Mouse (Mus musculus): Measurements from ENCODE around the gene Phf5a. TPM values are rescaled to one million over a fixed set of nuclear protein-coding genes. Genes with fewer than 3 reads are reported as not detected.
A peak's percentile ranks its signal among the peaks of the same experiment; 100 is the strongest.
"Not testable (repeated sequence)": the region's sequence is repeated elsewhere in the genome, so short reads cannot be mapped to it uniquely, and the experiment has no call there.

The Phf5a gene
- polyA plus RNA-seq (2016; fragmentation: Nextera tagmentation; extraction: Ambion mirVana): 129 and 133 TPM in 2 replicates

DNA sequence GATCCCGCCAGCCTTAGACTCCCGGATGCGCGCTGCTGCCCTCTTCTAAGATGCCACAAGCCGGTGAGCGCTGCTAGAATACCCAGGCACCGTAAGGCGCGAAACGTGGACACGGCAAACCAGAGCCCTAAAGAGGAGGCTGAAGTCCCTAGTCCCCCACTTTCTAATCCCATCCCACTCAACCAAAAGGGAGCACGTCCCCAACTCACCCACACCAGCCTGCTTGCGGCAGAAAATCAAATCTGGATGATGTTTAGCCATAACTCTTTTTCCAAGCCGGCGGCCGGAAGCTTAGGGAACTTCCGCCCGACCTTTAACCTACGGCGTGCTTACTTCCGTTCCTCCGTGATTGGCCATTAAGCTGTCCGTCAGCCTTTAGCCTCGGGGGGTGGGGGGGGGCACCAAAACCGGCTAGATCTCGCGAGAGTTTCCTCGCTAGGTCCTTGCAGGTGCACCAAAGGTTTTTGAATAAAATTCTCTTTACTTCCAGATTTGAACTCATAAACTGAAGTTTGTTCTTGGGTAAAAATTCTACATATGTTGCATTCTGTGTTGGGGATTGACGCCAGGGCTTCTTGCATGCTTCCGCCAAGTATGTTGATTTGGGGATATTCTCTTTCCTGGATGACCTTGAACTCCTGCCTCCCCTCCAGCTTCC is at the start of gene Phf5a:
Phf5a (minus strand) TSS at position 308 of the 658 bp plus-strand sequence.
- H3K4me1 ChIP-seq: peaks cover 18% of the 10 kb centered on the region
- H3K4me3 ChIP-seq: peak within 1 kb of the TSS; percentile 95
- H3K9me3 ChIP-seq: no peaks in the 10 kb centered on the region
- ATAC-seq (ENCODE audit: low FRiP score, low read depth): peak; percentile 90
- H3K27me3 ChIP-seq: no peaks in the 10 kb centered on the region
- peaks cover 38% of the 10 kb centered on the region for H3K36me3 ChIP-seq
- WGBS: under 1% methylated on average over 30 of the region's 30 CpGs
- H3K27ac ChIP-seq (replicated peaks): peak within 1 kb of the TSS; percentile 96
- H3K9ac ChIP-seq (replicated peaks): peak within 1 kb of the TSS; percentile 84
- peak within 1 kb of the TSS; percentile 91 for H3K4me2 ChIP-seq (replicated peaks)

DNA sequence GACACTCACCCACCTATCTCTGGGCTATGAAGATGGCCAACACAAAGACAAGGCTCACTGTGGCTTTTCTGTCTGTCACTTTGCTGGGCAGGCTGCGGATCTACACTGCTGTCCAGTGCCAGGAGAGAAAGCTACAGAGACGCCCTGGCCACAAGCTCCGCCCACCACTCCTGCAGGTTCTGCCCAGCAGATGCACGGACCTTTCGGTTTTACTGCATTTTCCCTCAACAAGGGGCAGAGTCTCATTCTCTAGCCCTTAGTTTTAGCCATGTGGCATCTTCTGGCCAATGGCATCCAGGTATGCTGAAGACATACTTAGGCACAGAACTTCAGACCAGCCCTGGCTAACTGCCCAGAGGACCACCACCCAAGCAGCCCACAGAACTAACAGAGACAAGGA is 49.5 kb upstream of the Phf5a start:
- H3K9me3 ChIP-seq: no peaks in the 10 kb centered on the region
- no peaks in the 10 kb centered on the region for H3K27me3 ChIP-seq
- WGBS: 73% methylated on average over 5 of the region's 5 CpGs
- no peak overlapping the region for H3K4me2 ChIP-seq (replicated peaks)
- 0 out of 2 replicates have a peak overlapping the region, but pooled peaks have one; percentile 3 for H3K9ac ChIP-seq (replicated peaks)
- ATAC-seq (ENCODE audit: low FRiP score, low read depth): no peak
- peaks cover 20% of the 10 kb centered on the region for H3K4me1 ChIP-seq
- H3K27ac ChIP-seq (replicated peaks): no peak overlapping the region
- H3K4me3 ChIP-seq: no peak overlapping the region
- peaks cover 22% of the 10 kb centered on the region for H3K36me3 ChIP-seq

DNA sequence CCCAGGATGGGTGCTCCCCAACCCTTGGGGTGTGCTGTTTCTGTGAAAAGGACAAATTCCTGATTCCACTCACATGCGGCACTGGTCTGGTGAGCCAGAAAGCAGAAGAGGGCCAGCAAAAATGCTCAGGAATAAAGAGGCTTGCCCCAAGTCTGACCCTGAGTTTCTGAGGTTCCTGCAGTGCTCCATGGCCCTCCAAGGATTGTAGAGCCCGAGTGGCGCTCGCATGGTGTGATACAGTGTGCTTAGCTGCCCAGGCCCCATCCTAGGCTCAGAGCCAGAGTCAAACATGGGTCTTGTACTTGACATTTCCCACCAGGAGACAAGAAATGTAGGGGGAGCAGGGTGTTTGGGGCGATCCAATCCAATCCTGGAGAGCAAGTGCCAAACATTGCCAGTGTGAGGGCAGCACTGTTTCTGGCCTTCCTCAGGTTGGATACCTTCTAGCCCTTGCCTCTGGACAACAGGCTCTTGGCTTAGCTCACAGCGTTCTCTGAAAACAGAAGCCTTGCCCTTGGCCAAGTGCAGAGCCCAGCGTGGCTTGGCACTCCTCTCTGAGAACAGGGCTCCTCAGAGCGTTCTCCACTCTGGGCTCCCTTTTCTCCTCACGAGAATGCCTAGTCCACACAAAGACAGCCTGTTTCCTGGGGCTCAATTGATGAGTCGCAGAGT is 49.0 kb upstream of the Phf5a start:
- 88% methylated on average over 10 of the region's 10 CpGs for whole genome bisulfite sequencing
- no peak overlapping the region for H3K27ac ChIP-seq (replicated peaks)
- H3K9me3 ChIP-seq: no peaks in the 10 kb centered on the region
- peaks cover 28% of the 10 kb centered on the region for H3K36me3 ChIP-seq
- no peak overlapping the region for H3K4me3 ChIP-seq
- no peak for ATAC-seq (ENCODE audit: low FRiP score, low read depth)
- no peaks in the 10 kb centered on the region for H3K27me3 ChIP-seq
- peaks cover 19% of the 10 kb centered on the region for H3K4me1 ChIP-seq
- H3K4me2 ChIP-seq (replicated peaks): no peak overlapping the region
- no peak overlapping the region for H3K9ac ChIP-seq (replicated peaks)

DNA sequence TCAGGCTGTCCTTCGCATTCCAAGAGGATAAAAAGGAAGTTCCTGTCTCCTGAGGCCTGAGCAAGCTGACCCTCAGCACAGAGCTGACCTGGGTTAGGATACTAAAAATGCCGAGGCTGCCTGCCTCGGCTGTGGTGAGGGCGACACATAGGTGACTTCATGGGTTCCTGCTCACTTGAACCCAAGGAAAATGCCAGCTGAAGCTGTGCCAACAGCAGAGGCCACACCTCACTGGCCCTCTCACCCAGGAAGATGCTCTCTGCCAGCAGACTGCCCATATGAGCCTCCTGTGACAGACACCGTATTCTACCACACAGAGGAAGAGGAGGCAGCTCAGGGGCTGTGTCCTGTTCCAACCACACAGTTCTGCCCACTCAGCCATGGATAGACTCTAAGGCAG is 47.4 kb upstream of the Phf5a start:
- H3K9ac ChIP-seq (replicated peaks): no peak overlapping the region
- H3K36me3 ChIP-seq: peaks cover 42% of the 10 kb centered on the region
- no peak overlapping the region for H3K4me2 ChIP-seq (replicated peaks)
- H3K27me3 ChIP-seq: no peaks in the 10 kb centered on the region
- WGBS: 81% methylated on average over 5 of the region's 5 CpGs
- no peak overlapping the region for H3K4me3 ChIP-seq
- peaks cover 3% of the 10 kb centered on the region for H3K4me1 ChIP-seq
- H3K27ac ChIP-seq (replicated peaks): no peak overlapping the region
- no peaks in the 10 kb centered on the region for H3K9me3 ChIP-seq
- no peak for ATAC-seq (ENCODE audit: low FRiP score, low read depth)

DNA sequence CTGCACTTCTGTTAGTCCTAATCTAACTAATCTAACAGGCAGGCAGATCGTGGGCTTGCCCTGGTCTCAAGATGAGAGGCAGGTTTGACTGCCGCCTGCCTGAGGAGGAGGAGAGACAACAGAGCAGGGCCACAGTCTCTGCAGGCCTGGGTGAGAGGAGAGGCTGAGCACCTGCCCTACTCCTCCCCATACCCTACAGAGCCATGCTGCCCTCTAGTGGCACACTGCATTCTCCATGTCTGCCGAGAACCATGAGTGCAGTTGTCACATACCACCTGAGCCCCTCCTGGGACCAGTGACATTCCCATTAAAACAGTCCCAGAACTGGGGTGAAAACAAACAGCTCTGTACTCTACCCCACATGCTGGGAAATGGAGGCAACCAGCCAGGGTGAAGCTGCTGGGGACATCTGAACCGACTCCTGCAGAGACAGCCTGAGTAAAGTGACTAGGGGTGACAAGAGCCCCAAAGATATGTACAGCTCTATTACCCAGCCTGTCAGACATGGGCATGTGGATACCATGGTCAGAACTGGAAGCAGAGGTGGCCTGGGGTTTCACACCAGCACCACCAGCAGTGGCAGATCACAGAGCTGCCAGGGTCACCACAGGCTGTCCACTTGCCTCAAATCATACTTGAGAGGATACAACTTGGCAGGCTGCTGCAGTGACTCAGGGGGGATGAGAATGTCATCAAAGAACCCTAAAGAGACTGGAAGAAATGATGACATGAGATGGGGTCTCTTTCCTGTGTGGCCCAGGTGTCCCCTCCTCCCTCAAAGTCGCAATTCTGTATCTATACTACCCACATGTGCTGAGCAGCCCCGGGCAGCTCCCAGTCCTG is 46.1 kb upstream of the Phf5a start:
- H3K9me3 ChIP-seq: no peaks in the 10 kb centered on the region
- H3K9ac ChIP-seq (replicated peaks): no peak overlapping the region
- H3K4me2 ChIP-seq (replicated peaks): no peak overlapping the region
- H3K4me3 ChIP-seq: no peak overlapping the region
- no peak overlapping the region for H3K27ac ChIP-seq (replicated peaks)
- H3K36me3 ChIP-seq: peaks cover 52% of the 10 kb centered on the region
- H3K4me1 ChIP-seq: no peaks in the 10 kb centered on the region
- no peaks in the 10 kb centered on the region for H3K27me3 ChIP-seq
- ATAC-seq (ENCODE audit: low FRiP score, low read depth): no peak
- 56% methylated on average over 6 of the region's 6 CpGs for WGBS

DNA sequence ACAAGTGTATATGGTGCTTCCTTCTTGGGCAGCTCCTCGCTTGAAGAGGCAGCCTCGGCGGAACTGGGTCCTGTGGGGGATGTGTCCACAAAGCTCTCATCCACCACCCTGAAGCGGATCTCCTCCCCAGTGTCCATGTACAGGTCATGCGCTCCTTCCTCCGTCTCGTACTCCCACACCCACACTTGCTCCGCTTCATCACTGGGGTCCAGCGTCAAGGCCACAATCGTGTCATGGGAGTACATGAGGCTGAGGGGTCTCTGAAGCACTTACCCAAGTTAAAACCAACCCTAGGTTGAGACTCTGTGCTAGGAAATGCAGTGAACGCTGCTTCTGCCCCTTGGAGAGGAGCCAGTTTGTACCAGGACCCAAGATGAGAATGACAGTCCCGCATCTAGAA is 45.5 kb upstream of the Phf5a start:
- Histone ChIP-seq H3K4me2 (replicated peaks) (no peak overlapping the region), H3K4me3 (no peak overlapping the region), H3K27ac (replicated peaks) (no peak overlapping the region), H3K9ac (replicated peaks) (no peak overlapping the region), H3K4me1 (no peaks in the 10 kb centered on the region), H3K9me3 (no peaks in the 10 kb centered on the region), H3K27me3 (no peaks in the 10 kb centered on the region), H3K36me3 (peaks cover 54% of the 10 kb centered on the region)
- 91% methylated on average over 12 of the region's 12 CpGs for WGBS
- no peak for ATAC-seq (ENCODE audit: low FRiP score, low read depth)

DNA sequence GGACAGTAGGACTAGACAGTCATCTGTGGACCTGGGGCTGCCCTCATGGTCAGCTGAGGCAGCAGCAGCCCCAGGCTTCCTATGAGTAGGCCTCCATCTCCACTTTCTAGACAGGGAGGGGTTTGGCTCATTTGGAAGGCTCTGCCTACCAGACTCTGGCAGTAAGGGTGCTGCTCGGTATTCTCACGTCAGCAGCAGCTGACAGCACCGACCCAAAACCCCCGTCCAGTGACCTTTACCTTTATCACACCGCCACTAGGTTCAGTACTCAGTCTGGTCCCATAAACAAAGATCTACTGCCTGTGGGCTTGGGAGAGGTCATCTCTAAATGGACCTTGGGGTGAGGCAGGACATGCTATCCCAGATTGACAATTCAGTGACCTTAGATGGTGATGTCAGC is 44.0 kb upstream of the Phf5a start:
- H3K4me3 ChIP-seq: no peak overlapping the region
- no peak overlapping the region for H3K4me2 ChIP-seq (replicated peaks)
- H3K27ac ChIP-seq (replicated peaks): no peak overlapping the region
- H3K4me1 ChIP-seq: no peaks in the 10 kb centered on the region
- no peaks in the 10 kb centered on the region for H3K9me3 ChIP-seq
- 92% methylated on average over 5 of the region's 5 CpGs for WGBS
- H3K27me3 ChIP-seq: no peaks in the 10 kb centered on the region
- ATAC-seq (ENCODE audit: low FRiP score, low read depth): no peak
- H3K36me3 ChIP-seq: peaks cover 64% of the 10 kb centered on the region
- H3K9ac ChIP-seq (replicated peaks): no peak overlapping the region

DNA sequence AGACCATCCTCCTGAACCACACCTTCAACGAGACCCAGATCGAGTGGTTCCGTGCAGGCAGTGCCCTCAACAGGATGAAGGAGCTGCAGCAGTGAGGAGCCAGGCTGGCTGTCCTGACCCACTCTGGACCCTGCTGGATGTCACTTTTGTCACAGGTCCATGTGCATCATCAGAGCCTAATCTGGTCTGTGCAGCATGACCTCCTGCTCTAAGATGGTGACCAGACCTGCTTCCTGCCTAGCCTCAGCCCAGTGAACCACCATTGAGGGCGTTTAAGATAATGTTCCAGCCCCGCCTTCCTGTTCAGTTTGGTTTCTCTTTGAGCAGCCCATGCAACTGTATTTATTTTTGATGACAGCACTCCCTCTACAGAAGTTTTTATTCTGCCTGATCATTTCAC is 43.0 kb upstream of the Phf5a start:
- no peak overlapping the region for H3K4me2 ChIP-seq (replicated peaks)
- H3K4me3 ChIP-seq: no peak overlapping the region
- ATAC-seq (ENCODE audit: low FRiP score, low read depth): no peak
- no peak overlapping the region for H3K27ac ChIP-seq (replicated peaks)
- H3K9me3 ChIP-seq: no peaks in the 10 kb centered on the region
- WGBS: 92% methylated on average over 5 of the region's 5 CpGs
- H3K9ac ChIP-seq (replicated peaks): no peak overlapping the region
- no peaks in the 10 kb centered on the region for H3K4me1 ChIP-seq
- H3K36me3 ChIP-seq: peaks cover 74% of the 10 kb centered on the region
- H3K27me3 ChIP-seq: no peaks in the 10 kb centered on the region

DNA sequence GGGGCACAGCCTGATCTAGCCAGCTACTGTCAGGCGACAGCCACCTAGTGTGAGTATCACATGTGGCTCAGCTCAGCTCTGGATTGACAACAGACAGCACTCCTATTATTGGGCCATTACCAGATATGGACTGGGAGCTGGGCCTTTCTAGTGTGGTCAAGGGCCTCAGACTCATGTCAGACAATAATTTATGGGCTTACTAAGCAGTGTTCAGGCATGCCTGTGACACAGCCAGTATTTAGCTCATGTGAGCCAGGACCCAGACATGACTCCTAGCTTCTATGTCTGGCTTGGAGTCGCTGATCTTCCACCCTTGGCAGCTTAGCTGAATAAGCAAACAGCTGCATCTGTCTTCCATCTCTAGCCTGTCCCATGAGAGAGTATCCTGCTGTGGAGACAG is 40.8 kb upstream of the Phf5a start:
- 78% methylated on average over 2 of the region's 2 CpGs for WGBS
- ATAC-seq (ENCODE audit: low FRiP score, low read depth): no peak
- Histone ChIP-seq H3K4me3 (no peak overlapping the region), H3K9me3 (no peaks in the 10 kb centered on the region), H3K27me3 (no peaks in the 10 kb centered on the region), H3K4me2 (replicated peaks) (no peak overlapping the region), H3K4me1 (no peaks in the 10 kb centered on the region), H3K9ac (replicated peaks) (no peak overlapping the region), H3K27ac (replicated peaks) (no peak overlapping the region), H3K36me3 (peaks cover 92% of the 10 kb centered on the region)

DNA sequence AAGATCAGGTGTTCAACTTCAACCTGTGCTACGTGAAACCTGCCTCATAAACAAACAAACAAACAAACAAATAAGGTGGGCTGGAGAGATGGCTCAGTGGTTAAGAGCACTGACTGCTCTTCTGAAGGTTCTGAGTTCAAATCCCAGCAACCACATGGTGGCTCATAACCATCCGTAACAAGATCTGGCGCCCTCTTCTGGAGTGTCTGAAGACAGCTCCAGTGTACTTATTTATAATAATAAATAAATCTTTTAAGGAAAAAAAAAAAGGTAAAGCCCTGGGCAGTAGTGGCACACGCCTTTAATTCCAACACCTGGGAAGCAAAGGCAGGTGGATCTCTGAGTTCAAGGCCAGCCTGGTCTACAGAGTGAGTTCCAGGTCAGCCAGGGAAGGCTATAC is 37.1 kb upstream of the Phf5a start:
- H3K9ac ChIP-seq (replicated peaks); H3K4me2 ChIP-seq (replicated peaks); H3K27me3 ChIP-seq; ATAC-seq (ENCODE audit: low FRiP score, low read depth); H3K27ac ChIP-seq (replicated peaks); H3K9me3 ChIP-seq; H3K4me3 ChIP-seq; H3K4me1 ChIP-seq: not testable (repeated sequence)
- WGBS: 94% methylated on average over 4 of the region's 4 CpGs
- peaks cover 96% of the 10 kb centered on the region for H3K36me3 ChIP-seq

DNA sequence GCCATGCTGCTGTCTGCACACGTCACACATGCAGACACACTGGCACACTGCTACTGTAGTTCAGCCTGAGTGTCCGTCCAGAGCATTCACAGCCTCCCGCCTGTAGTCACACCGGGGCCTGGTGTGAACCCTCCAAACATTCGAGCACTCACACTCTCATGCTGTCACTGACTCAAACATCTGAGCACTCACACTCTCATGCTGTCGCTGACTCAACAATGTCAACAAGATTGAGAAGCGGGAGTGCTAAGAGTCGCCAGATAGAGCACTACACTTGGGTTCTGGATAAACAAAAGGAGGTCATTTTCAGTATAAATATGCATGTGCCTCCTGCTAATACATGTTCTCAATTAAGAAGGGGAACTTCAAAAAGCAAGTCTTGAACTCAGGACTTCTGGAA is 36.2 kb upstream of the Phf5a start:
- Histone ChIP-seq H3K9me3 (no peaks in the 10 kb centered on the region), H3K4me1 (no peaks in the 10 kb centered on the region), H3K27ac (replicated peaks) (no peak overlapping the region), H3K4me3 (no peak overlapping the region), H3K36me3 (peaks cover 96% of the 10 kb centered on the region), H3K27me3 (no peaks in the 10 kb centered on the region), H3K4me2 (replicated peaks) (no peak overlapping the region), H3K9ac (replicated peaks) (no peak overlapping the region)
- no peak for ATAC-seq (ENCODE audit: low FRiP score, low read depth)
- 95% methylated on average over 8 of the region's 8 CpGs for WGBS

DNA sequence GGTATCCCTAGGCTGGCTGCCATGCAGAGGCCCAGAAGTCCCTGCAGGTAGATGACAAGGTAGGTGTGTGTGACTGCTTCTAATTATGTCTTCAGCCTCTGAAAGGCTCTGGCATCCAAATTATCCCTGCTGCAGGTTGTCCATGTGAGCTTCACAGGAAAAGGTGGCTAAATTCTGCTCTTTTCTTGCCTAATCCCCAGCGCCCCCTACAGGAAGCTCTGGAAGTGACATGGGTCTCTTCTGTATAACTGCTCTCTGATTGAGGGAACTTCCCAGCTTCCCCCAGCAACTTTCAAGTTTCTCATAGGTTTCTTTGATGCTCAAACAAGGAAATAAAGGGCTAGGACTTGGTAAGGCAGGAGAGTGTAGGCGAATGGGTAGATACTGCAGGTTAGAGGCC is 33.2 kb upstream of the Phf5a start:
- H3K4me2 ChIP-seq (replicated peaks): no peak overlapping the region
- no peak for ATAC-seq (ENCODE audit: low FRiP score, low read depth)
- no peak overlapping the region for H3K4me3 ChIP-seq
- H3K36me3 ChIP-seq: peaks cover 89% of the 10 kb centered on the region
- H3K4me1 ChIP-seq: no peaks in the 10 kb centered on the region
- no peaks in the 10 kb centered on the region for H3K9me3 ChIP-seq
- WGBS: 35% methylated on average over 2 of the region's 2 CpGs
- no peak overlapping the region for H3K9ac ChIP-seq (replicated peaks)
- H3K27me3 ChIP-seq: no peaks in the 10 kb centered on the region
- H3K27ac ChIP-seq (replicated peaks): no peak overlapping the region

Measured in midbrain, embryonic 12.5 days (tissue).